Mouse (Mus musculus) embryonic facial prominence, embryonic 10.5 days (tissue): Measurements from ENCODE around the gene Abr. TPM values are rescaled to one million over a fixed set of nuclear protein-coding genes. Genes with fewer than 3 reads are reported as not detected.

Source experiments
- DNase-seq: peaks from one replicate; pipeline ENCODE4 v3.0.0-alpha.2; 2017; ENCODE audit warnings: low spot score
- H3K27ac ChIP-seq: fragments of 300-500 bp; sonication (generic); replicated peaks from 2 replicates; pipeline ENCODE4 v1.5.1; 2016; ENCODE audit warnings: mild to moderate bottlenecking
- H3K27me3 ChIP-seq: fragments of 300-500 bp; sonication (generic); replicated peaks from 2 replicates; pipeline ENCODE4 v1.6.1; 2016; ENCODE audit warnings: low read depth, mild to moderate bottlenecking; ENCODE audit not compliant: poor library complexity, severe bottlenecking
- H3K36me3 ChIP-seq: fragments of 300-500 bp; sonication (generic); replicated peaks from 2 replicates; pipeline ENCODE4 v1.6.1; 2016; ENCODE audit warnings: mild to moderate bottlenecking, moderate library complexity
- H3K4me1 ChIP-seq: fragments of 300-500 bp; sonication (generic); 2 replicates; pipeline ENCODE4 v1.6.1; 2016
- H3K4me3 ChIP-seq: fragments of 300-500 bp; sonication (generic); 2 replicates; pipeline ENCODE4 v1.5.1; 2016; ENCODE audit warnings: mild to moderate bottlenecking, moderate library complexity
- H3K9me3 ChIP-seq: fragments of 300-500 bp; sonication (generic); 2 replicates; pipeline ENCODE4 v1.6.1; 2016; ENCODE audit warnings: mild to moderate bottlenecking
- WGBS: fragments of 180-500 bp; shearing (Covaris S2); methylation state at CpG from one replicate; pipeline ENCODE4 v1.1.7; 2016; 5-methylcytosine and 5-hydroxymethylcytosine counted together
- polyA plus RNA-seq: library from polyadenylated mRNA; unstranded; fragments of >200 nt; fragmentation: Nextera tagmentation; extraction: Ambion mirVana; gene quantifications from 2 replicates; pipeline ENCODE4 v1.2.1, GENCODE M21; 2016

The Abr gene
- polyA plus RNA-seq, 1 experiment from 2014 or later, result 34.6 TPM

DNA sequence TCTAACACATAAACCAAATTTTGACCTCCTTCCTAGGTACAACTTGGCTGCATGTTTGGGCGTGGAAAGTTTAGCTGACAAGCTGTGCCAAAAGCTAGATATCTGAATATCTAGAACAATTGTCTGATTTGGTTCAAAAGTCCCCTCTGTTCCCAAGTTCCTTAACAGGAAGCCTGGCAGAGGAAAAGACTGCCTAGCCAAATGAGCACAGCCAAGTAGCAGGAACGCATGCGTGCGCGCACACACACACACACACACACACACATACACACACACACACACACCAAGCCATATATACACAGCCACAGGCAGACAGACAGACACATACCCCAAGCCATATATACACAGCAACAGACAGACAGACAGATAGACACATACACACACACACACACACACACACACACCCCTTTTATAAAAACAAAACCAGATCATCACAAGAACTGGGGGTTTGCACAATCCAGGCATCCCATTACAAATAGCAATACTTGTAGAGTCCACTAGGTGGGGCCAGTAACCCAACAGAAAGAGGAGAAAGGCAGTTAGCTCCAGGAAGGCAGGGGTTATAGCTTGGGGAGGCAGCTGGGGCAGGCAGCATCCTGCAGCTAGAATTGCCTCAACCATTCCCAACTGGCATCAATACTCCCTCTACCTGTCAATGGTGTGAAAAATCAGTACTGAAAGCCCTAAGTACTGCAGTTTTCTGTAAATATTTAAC lies 115.4 kb downstream of the Abr start:
- no peaks in the 10 kb centered on the region for H3K27me3 ChIP-seq
- peak; percentile 62 for DNase-seq
- H3K27ac ChIP-seq, result no peak overlapping the region
- H3K36me3 ChIP-seq, result peaks cover 17% of the 10 kb centered on the region; the same call in 1 of the 2 replicates
- WGBS, result 85% methylated on average over 5 of the region's 5 CpGs
- H3K4me1 ChIP-seq, result peaks cover 35% of the 10 kb centered on the region
- H3K9me3 ChIP-seq, result no peaks in the 10 kb centered on the region
- H3K4me3 ChIP-seq, result no peak overlapping the region

DNA sequence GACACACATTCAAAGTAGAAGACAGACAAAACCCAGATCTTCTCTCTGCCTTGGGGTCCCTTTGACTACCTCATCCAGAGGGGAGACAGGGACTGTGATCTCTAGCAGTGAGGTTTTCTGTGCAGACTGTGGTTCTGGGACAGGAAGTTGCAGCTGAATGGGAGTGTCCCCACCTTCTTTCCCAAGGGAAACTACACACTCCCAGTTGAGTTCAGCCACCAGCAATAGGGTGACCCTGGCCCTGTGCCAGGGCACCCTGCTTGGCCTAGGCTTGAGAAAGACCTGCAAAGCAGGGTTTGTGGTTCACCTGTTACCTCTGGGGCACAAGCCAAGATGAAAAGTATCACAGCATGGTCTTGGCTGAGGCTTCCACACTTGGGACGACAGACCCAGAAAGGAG lies 117.0 kb downstream of the Abr start:
- no peak for DNase-seq
- 94% methylated on average over 1 of the region's 1 CpGs for WGBS
- H3K27ac ChIP-seq, result no peak overlapping the region
- H3K4me1 ChIP-seq, result peaks cover 32% of the 10 kb centered on the region
- peaks cover 17% of the 10 kb centered on the region; the same call in 1 of the 2 replicates for H3K36me3 ChIP-seq
- no peak overlapping the region for H3K4me3 ChIP-seq
- no peaks in the 10 kb centered on the region for H3K9me3 ChIP-seq
- H3K27me3 ChIP-seq, result no peaks in the 10 kb centered on the region

DNA sequence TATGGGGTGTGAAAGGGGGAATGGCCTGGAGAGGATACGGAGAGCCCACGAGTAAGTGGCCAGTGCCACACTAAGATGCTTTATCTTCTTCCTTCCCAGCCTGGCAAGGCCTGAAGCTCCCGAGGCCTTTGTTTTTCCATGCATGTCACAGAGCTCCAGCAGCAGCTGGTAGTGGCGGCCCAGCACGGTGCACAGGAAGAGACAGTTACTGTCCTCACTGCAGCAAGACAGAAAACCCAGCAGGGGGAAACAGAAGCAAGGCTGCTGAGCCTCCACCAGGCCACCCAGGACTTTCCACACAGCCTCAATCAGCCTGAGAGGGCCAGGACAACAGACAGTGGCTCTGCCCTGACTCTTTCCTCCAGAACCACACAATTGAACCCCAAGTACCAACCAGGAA lies 118.1 kb downstream of the Abr start:
- Histone ChIP-seq H3K9me3 (no peaks in the 10 kb centered on the region), H3K4me1 (peaks cover 37% of the 10 kb centered on the region), H3K36me3 (peaks cover 16% of the 10 kb centered on the region; the same call in 1 of the 2 replicates), H3K4me3 (no peak overlapping the region), H3K27me3 (no peaks in the 10 kb centered on the region), H3K27ac (no peak overlapping the region)
- 59% methylated on average over 5 of the region's 5 CpGs for WGBS
- DNase-seq, result no peak

DNA sequence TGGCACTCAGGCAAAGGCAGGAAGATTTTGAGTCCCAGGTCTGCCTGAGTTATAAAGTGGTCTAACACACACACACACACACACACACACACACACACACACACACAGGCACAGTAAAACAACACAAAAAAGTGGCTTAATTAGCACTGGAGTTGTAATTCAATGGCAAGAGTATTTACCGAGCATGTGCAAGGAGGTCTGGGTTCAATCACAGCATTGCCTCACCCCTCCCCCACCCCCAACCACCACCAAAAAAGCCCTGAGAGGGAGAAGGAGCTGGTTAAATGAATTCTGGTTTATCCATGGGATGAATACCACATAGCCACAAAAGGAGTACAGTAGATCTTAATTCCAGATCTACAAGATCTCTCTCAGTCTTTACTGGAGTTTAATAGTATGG lies 122.1 kb downstream of the Abr start:
- DNase-seq, result peak; percentile 52
- Histone ChIP-seq H3K9me3 (no peaks in the 10 kb centered on the region), H3K27ac (peak overlapping the region; percentile 48; the same call in 1 of the 2 replicates), H3K4me3 (no peak overlapping the region), H3K27me3 (no peaks in the 10 kb centered on the region), H3K4me1 (peaks cover 40% of the 10 kb centered on the region), H3K36me3 (0 out of 2 replicates have a peak, but pooled peaks cover 7% of the 10 kb centered on the region)
- 14% methylated on average over 1 of the region's 1 CpGs for WGBS

DNA sequence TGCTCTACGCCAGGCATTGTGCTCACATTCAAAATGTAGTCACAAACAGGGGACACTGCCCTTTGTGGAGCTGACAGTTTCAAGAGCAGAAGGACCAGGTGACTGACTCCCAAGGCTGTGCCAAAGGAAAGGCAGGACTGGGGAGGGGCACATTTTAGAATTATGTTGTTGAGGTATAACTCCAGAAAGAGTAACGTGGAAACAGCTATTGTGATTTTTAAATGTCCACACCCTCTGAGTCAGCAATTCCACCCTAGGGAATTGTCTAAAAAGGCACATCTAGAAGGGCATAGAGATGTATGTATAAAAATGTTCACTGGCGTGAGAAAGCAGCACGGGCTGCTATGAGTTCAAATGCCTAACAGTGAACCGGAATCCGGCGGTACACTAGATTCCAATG lies 122.5 kb downstream of the Abr start:
- Histone ChIP-seq H3K9me3 (no peaks in the 10 kb centered on the region), H3K27me3 (no peaks in the 10 kb centered on the region), H3K4me3 (no peak overlapping the region), H3K27ac (peak overlapping the region; percentile 48), H3K4me1 (peaks cover 44% of the 10 kb centered on the region), H3K36me3 (0 out of 2 replicates have a peak, but pooled peaks cover 7% of the 10 kb centered on the region)
- WGBS, result 81% methylated on average over 7 of the region's 7 CpGs
- no peak for DNase-seq

DNA sequence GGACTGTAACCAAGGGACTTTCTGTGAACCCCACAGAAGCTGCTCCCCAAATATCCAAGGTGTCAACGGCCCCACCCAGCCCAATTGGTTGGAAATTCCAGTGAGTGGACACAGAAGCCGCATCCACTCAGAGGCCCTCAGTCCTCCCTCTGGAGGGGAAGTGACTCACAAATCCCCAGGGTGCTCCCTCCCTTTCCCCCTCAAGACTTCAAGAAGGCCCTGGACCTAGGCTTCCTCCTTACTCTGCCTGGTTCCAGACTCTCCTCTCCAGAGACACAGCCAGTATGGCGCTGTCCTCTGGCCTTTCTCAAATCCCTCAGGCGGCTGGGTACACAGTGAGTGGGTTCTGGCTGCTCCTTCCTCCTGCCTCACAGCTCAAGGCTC lies 124.4 kb downstream of the Abr start:
- Histone ChIP-seq H3K36me3 (0 out of 2 replicates have a peak, but pooled peaks cover 4% of the 10 kb centered on the region), H3K9me3 (no peaks in the 10 kb centered on the region), H3K4me1 (peaks cover 62% of the 10 kb centered on the region), H3K4me3 (no peak overlapping the region), H3K27me3 (no peaks in the 10 kb centered on the region), H3K27ac (no peak overlapping the region)
- WGBS, result 84% methylated on average over 4 of the region's 4 CpGs
- DNase-seq, result no peak

DNA sequence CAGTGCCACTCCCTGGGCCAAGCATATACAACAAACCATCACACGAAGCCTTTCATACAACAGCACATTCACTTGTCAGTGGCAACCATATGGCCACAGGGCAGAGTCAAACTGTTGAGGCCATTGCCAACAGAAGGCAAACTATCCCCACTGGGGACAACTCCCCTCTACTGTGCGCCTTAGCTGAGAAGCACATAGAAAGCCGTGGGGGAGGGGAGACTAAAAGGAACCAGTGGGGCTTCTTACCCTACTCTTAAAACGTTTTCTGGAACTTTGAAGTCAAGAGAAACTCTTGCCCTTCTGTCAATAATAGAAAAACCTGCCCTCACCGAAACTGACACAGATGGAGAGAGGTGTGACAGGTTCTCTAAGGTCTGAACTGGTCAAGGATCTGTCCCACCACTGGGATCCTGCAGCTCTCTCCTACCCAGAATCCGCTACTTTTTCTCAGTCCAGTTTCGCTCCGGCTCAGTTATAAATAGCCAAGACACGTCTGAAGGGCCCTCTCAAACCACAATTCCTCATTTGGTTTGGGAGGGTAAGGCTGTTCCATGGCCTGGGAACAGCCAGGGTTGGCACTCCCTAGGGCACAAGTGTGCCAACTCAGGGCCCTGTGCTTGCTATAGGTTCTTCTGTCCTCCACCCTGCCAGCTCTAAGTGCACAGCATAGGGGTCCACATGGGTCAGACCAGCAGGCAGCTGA lies 124.9 kb downstream of the Abr start:
- WGBS, result 77% methylated on average over 9 of the region's 9 CpGs
- Histone ChIP-seq H3K9me3 (no peaks in the 10 kb centered on the region), H3K27me3 (no peaks in the 10 kb centered on the region), H3K27ac (no peak overlapping the region), H3K4me1 (peaks cover 68% of the 10 kb centered on the region), H3K4me3 (no peak overlapping the region), H3K36me3 (no peaks in the 10 kb centered on the region)
- no peak for DNase-seq

DNA sequence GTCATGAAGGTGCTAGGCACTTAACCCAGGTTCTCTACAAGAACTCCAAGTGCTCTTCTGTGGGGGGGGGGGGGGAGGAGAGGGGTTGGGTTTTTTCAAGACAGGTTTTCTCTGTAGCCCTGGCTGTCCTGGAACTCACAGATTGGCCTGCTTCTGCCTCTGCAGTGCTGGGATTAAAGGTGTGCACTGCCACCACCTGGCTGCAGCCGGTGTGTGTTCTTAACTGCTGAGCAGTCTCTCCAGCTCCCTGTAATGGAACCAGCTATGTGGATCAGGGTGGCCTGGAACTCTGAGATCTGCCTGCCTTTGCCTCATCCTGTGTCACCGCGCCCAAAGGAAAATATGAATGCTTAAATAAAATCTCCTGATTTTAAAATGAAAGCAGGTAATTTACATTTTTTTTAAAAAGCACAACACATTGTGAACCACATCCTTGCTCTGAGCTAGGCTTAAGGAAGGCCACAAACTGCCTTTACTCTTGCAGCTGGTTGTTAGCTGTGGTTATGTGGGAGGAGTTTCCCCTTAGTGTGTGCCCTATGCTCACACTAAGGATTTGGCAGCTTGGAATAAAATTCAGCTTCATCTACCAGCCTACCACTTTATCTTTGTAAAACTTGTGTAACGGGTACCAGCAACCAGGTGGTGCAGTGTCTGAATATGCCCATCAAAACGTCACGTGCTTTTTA lies 125.9 kb downstream of the Abr start:
- DNase-seq, result peak; percentile 59
- peaks cover 70% of the 10 kb centered on the region for H3K4me1 ChIP-seq
- 70% methylated on average over 6 of the region's 6 CpGs for WGBS
- no peak overlapping the region for H3K27ac ChIP-seq
- no peaks in the 10 kb centered on the region for H3K36me3 ChIP-seq
- H3K9me3 ChIP-seq, result no peaks in the 10 kb centered on the region
- H3K4me3 ChIP-seq, result no peak overlapping the region
- H3K27me3 ChIP-seq, result no peaks in the 10 kb centered on the region

DNA sequence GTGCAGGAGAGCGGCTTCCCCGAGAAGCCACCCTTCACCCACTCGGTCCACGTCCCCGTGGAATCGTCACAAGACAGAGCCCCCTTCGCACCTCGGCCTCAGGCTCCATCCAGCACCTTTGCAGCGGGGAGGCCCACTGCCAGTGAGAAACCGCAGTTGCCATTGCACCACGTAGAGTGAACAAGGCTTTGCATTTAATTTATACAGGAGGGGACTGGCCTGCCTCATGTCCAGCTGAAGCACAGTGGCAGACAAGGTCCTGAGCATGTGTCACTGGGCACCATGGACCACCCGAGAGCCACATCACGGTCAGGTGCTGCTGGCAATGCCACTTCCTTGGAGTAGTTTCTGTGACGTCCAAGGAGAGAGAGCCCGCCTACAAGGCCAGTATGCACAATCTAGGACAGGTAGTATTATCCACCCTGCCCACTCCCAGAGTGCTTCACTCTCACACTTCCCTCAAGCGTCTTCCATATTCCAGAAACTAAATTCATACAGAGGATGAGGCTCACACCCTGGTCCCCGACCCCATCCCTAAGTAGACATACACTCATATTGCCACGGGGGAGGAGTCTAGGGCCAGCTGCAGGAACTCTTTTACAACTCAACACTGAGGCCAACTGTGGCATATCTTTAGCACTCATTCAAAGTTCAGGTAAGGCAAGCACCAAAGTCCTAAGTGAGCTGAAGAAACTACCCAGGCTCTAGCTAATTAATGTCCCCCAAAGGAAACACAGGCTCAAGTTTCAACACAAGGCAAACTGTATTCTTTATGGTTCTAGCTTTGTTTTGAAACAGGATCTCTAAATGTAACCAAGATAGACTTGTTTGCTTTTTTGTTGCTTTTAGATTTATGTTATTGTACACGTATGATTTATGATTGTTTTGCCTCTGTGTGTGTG lies 126.7 kb downstream of the Abr start:
- no peak for DNase-seq
- Histone ChIP-seq H3K36me3 (no peaks in the 10 kb centered on the region), H3K27ac (peak overlapping the region; percentile 93), H3K27me3 (no peaks in the 10 kb centered on the region), H3K4me1 (peaks cover 65% of the 10 kb centered on the region), H3K9me3 (no peaks in the 10 kb centered on the region), H3K4me3 (peak overlapping the region; percentile 80)
- 19% methylated on average over 19 of the region's 19 CpGs for WGBS

DNA sequence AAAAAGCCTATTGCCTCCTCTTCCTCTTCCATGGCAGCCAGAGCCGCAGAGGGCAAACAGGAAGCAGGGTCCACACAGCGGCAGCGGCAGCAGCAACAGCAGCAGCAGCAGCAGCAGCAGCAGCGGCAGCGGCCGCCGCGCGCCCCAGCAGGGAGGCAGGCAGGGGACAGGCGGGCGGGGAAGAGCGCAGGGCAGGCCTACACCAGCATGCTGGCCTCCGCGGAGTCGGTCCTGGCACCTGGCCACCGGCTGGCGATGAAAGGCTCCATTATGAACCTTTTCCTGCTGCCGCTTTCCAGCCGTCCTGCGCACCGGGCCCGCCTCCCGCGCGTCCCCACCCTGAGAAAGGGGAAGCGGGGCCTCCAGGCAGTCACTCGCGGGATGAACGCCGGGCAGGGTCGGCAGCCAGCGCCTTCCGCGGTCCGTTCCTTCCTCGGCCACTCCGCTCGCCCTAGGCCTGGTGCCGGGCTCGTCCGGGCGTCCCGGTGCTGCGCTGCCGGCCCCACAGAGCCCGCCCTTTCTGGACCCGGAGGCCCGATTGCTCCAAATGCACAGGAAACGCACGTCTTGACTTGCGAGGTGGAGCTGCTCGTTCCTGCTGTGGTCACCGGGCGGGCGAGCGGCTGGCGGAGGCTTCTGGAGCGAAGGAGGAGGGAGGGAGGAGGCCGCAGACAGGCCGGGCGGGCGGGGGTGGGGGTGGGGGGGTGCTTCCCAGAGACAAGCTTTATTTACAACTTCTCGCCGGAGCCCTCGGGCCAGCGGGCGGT lies 127.6 kb downstream of the Abr start:
- peaks cover 57% of the 10 kb centered on the region for H3K4me1 ChIP-seq
- H3K9me3 ChIP-seq, result no peaks in the 10 kb centered on the region
- under 1% methylated on average over 67 of the region's 67 CpGs for WGBS
- no peaks in the 10 kb centered on the region for H3K27me3 ChIP-seq
- H3K4me3 ChIP-seq, result peak overlapping the region; percentile 80
- DNase-seq, result peak; percentile 81
- no peaks in the 10 kb centered on the region for H3K36me3 ChIP-seq
- peak overlapping the region; percentile 93 for H3K27ac ChIP-seq

DNA sequence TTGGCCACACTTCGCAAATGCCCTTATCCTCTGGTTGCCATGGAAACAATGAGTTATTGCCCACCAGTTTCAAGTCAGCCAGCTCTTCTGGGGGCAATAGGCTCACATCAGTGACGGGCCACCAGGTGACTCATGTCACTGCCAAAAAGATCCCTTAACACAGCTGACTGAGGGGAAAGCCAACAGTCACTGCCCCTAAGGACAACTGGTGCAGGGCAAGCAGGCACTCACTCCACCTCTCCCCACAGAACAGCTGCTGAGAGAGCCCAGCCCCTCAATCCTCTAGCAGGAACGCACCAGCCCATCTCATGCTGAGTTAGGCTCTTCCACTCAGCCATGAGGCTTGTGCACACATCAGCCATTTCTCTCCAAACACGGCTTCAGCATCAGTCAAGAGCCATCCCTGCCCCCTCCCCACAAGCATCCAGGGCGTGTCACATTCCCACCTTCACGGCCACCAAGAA lies 128.3 kb downstream of the Abr start:
- H3K4me1 ChIP-seq, result peaks cover 54% of the 10 kb centered on the region
- DNase-seq, result peak; percentile 48
- no peaks in the 10 kb centered on the region for H3K9me3 ChIP-seq
- no peaks in the 10 kb centered on the region for H3K27me3 ChIP-seq
- peak overlapping the region; percentile 80 for H3K4me3 ChIP-seq
- H3K27ac ChIP-seq, result peak overlapping the region; percentile 93
- 8% methylated on average over 6 of the region's 6 CpGs for WGBS
- no peaks in the 10 kb centered on the region for H3K36me3 ChIP-seq
